In the genomic region with DNA sequence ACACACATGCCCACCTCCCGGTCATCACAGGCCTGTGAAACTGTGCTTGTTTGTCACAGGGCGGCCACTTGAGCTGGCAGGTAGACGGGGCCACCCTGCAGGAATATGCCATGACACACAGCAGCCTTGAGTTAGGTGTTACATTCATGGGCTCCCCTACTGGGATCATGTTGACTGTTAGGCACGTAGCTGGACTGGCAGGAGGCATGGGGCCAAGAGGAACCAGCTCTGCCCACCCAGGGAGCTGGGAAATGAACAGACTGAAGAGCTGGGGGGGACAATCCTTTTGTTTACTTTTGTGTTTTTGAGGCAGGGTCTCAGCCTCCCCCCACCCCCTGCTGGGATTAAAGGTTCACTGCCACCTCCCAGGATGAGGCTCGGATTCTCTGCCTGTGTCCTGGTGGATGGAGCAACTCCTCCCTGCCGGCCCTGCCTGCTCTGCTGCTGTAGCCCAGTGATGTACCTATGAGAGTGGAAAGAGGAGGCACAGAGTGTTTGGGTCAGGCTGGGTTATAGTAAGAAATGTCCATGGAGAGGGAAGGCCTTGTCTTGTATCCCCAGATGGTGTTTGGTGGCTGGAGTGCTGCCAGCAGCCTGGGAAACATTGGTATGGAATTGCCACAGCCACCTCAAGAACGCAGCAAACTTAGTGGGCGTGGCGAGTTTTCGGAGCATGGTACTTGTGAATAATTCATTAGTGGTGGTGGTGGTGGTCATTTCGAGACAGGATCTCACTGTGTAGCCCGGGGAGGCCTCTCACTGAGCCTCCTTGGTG, we compare ENCODE assay signal across 11 mouse cellular contexts. TPM values are rescaled to one million over a fixed set of nuclear protein-coding genes. Genes with fewer than 3 reads are reported as not detected.
A peak's percentile ranks its signal among the peaks of the same experiment; 100 is the strongest.
DNase-seq lines count a peak whose midpoint lies in the region; ATAC-seq and TF ChIP-seq lines count a peak whose summit lies in the region.
"Had no signal": no experiment of that assay in that cellular context is flagged by ENCODE, and none has a peak within 500 bp of the region (broad histone marks: within the 10 kb centered on the region; RNA-seq: fewer than 3 reads in every experiment).

No protein-coding gene starts in this region.

- peak overlapping the region; percentile 95 for H3K4me2 ChIP-seq in heart, embryonic 16.5 days (ENCODE audit: low read depth, low read length)
- H3K4me2 ChIP-seq in embryonic facial prominence, embryonic 15.5 days (replicated peaks), result peak overlapping the region; percentile 95
- peak overlapping the region; percentile 100 for H3K4me2 ChIP-seq in liver, embryonic 12.5 days

- TF ChIP-seq POLR2A in MEL (IDR thresholded peaks at IDR 0.05; ENCODE audit: control insufficient read depth in 1 of 2, insufficient read depth in 1 of 2, low read depth in 1 of 2, low read length in 2 of 2, poor library complexity in 1 of 2), result no peak

- DNase-seq in heart, postnatal 25 days (ENCODE audit: low spot score), result no peak
- DNase-seq in MEL (ENCODE audit: low read depth, low spot score), result no peak
- DNase-seq in adrenal gland, adult 2 months, result no peak
- no peak for DNase-seq in gastrocnemius, postnatal 36 days

- H3K4me3 ChIP-seq in heart, embryonic 16.5 days (ENCODE audit: low read length), result 0 out of 2 replicates have a peak overlapping the region, but pooled peaks have one; percentile 0
- peak overlapping the region; percentile 14 to 19; a peak in 3 of 4 replicates for H3K4me3 ChIP-seq in MEL (ENCODE audit: control insufficient read depth in 1 of 2, insufficient read depth in 1 of 2, low read depth in 2 of 2, low read length in 2 of 2)
- H3K4me3 ChIP-seq in embryonic facial prominence, embryonic 15.5 days (replicated peaks), result peak overlapping the region; percentile 76
- peak overlapping the region; percentile 71; the same call in 1 of the 2 replicates for H3K4me3 ChIP-seq in liver, embryonic 12.5 days

- no peaks in the 10 kb centered on the region for H3K9me3 ChIP-seq in heart, embryonic 16.5 days (replicated peaks; ENCODE audit: control insufficient read depth, low read length)
- no peaks in the 10 kb centered on the region for H3K9me3 ChIP-seq in MEL (replicated peaks; ENCODE audit: insufficient read depth, low read length)
- H3K9me3 ChIP-seq in embryonic facial prominence, embryonic 15.5 days (replicated peaks), result no peaks in the 10 kb centered on the region
- H3K9me3 ChIP-seq in liver, embryonic 12.5 days (replicated peaks), result no peaks in the 10 kb centered on the region

- TF ChIP-seq CTCF in MEL (IDR thresholded peaks at IDR 0.05 in 2 of 3, conservative IDR thresholded peaks at IDR 0.05 in 1 of 3; ENCODE audit: control insufficient read depth in 1 of 3, insufficient read depth in 1 of 3, low read depth in 2 of 3, low read length in 3 of 3, poor library complexity in 1 of 3, severe bottlenecking in 1 of 3), result no peak

- no peak for ATAC-seq in heart, embryonic 16.5 days (replicated peaks; ENCODE audit: extremely low read depth, insufficient read depth, low FRiP score)
- no peak for ATAC-seq in embryonic facial prominence, embryonic 15.5 days (ENCODE audit: insufficient number of reproducible peaks, low FRiP score, low TSS enrichment, low read depth)
- ATAC-seq in liver, embryonic 12.5 days, result no peak
- ATAC-seq in inflammation-experienced regulatory T-cells, adult 6 months, result no peak
- ATAC-seq: Patski had no signal

- H3K27me3 ChIP-seq in heart, embryonic 16.5 days (ENCODE audit: control insufficient read depth, insufficient read depth, low read length), result no peaks in the 10 kb centered on the region
- H3K27me3 ChIP-seq in MEL (ENCODE audit: control insufficient read depth in 1 of 2, insufficient read depth in 2 of 2, low read length in 2 of 2), result no peaks in the 10 kb centered on the region
- H3K27me3 ChIP-seq in embryonic facial prominence, embryonic 15.5 days, result no peaks in the 10 kb centered on the region
- no peaks in the 10 kb centered on the region for H3K27me3 ChIP-seq in liver, embryonic 12.5 days (replicated peaks)
- H3K27me3 ChIP-seq: Patski had no signal

- peaks cover 17% of the 10 kb centered on the region for H3K4me1 ChIP-seq in heart, embryonic 16.5 days (ENCODE audit: control insufficient read depth, insufficient read depth, low read length)
- H3K4me1 ChIP-seq in MEL (ENCODE audit: control insufficient read depth in 1 of 2, insufficient read depth in 2 of 2, low read length in 2 of 2), result peaks cover 4 to 36% of the 10 kb centered on the region in 2 experiments
- H3K4me1 ChIP-seq in embryonic facial prominence, embryonic 15.5 days, result peaks cover 33% of the 10 kb centered on the region
- H3K4me1 ChIP-seq in liver, embryonic 12.5 days, result peaks cover 73% of the 10 kb centered on the region

- H3K9ac ChIP-seq in heart, embryonic 16.5 days (ENCODE audit: low read length), result no peak overlapping the region
- peak overlapping the region; percentile 22; the same call in 1 of the 2 replicates for H3K9ac ChIP-seq in MEL (ENCODE audit: control insufficient read depth, low read depth, low read length, poor library complexity, severe bottlenecking)
- H3K9ac ChIP-seq in embryonic facial prominence, embryonic 15.5 days, result 0 out of 2 replicates have a peak overlapping the region, but pooled peaks have one; percentile 9
- peak overlapping the region; percentile 44; the same call in 1 of the 2 replicates for H3K9ac ChIP-seq in liver, embryonic 12.5 days

- TF ChIP-seq EP300 in MEL (IDR thresholded peaks at IDR 0.05; ENCODE audit: low read depth in 1 of 2, low read length in 2 of 2), result no peak

- H3K27ac ChIP-seq in heart, embryonic 16.5 days (ENCODE audit: low read length), result no peak overlapping the region
- H3K27ac ChIP-seq in MEL (ENCODE audit: control insufficient read depth, low read depth, low read length), result no peak overlapping the region
- H3K27ac ChIP-seq in embryonic facial prominence, embryonic 15.5 days (replicated peaks), result peak overlapping the region; percentile 74
- H3K27ac ChIP-seq in liver, embryonic 12.5 days, result peak overlapping the region; percentile 45; the same call in 1 of the 2 replicates

- WGBS in heart, embryonic 16.5 days, result 73% methylated on average over 12 of the region's 12 CpGs
- WGBS in embryonic facial prominence, embryonic 15.5 days, result 45% methylated on average over 12 of the region's 12 CpGs
- 80% methylated on average over 12 of the region's 12 CpGs for WGBS in liver, embryonic 12.5 days (ENCODE audit: insufficient replicate concordance)

- H3K36me3 ChIP-seq in heart, embryonic 16.5 days (ENCODE audit: control insufficient read depth, insufficient read depth), result peaks cover 4% of the 10 kb centered on the region; the same call in 1 of the 2 replicates
- peaks cover 0 to 15% of the 10 kb centered on the region in 2 experiments; a peak in 2 of 4 replicates for H3K36me3 ChIP-seq in MEL (ENCODE audit: control insufficient read depth in 1 of 2, insufficient read depth in 2 of 2, low read length in 2 of 2)
- H3K36me3 ChIP-seq in embryonic facial prominence, embryonic 15.5 days, result peaks cover 20% of the 10 kb centered on the region
- peaks cover 49% of the 10 kb centered on the region for H3K36me3 ChIP-seq in liver, embryonic 12.5 days

- no peak for TF ChIP-seq RAD21 in MEL (IDR thresholded peaks at IDR 0.05; ENCODE audit: low read depth, low read length)

- intact Hi-C loops in heart, postnatal 25 days (cut with DNase I), result loop anchor here (1.0 kb wide), 1 partner anchor 47 kb away; no protein-coding TSS in a partner anchor
- intact Hi-C loops in gastrocnemius, postnatal 36 days (cut with DNase I), result no loop called here

- peaks cover 21% of the 10 kb centered on the region for H3K79me2 ChIP-seq in MEL (ENCODE audit: control insufficient read depth, insufficient read depth, low read length, poor library complexity)

RNA-seq across cellular contexts. Expression of gene Pdxp, which starts 2.5 kb away (rescaled TPM):
- 16.9 and 18.3 TPM in 2 replicates for polyA plus RNA-seq in heart, embryonic 16.5 days (2015; fragmentation: Nextera tagmentation; extraction: Ambion mirVana)
- 1 to 10 TPM in 1 of 2 experiments, under 1 TPM in 1; 0.75 to 1.4 TPM for total RNA-seq in heart, postnatal 25 days (2021)
- total RNA-seq in MEL (2012; rRNA removed), result 16.7 and 21.5 TPM in 2 replicates
- 10 to 100 TPM in 1 of 2 experiments, not detected in 1; 25.4 TPM for polyA plus RNA-seq in MEL (2012; ENCODE audit: insufficient read depth in 1 of 2, insufficient read length in 2 of 2, low read depth in 1 of 2, low replicate concordance in 2 of 2, missing spikeins in 1 of 2)
- polyA plus RNA-seq in embryonic facial prominence, embryonic 15.5 days (2015; fragmentation: Nextera tagmentation; extraction: Ambion mirVana), result 17.3 and 19.9 TPM in 2 replicates
- polyA plus RNA-seq in liver, embryonic 12.5 days (2016; fragmentation: Nextera tagmentation; extraction: Ambion mirVana), result 17.1 and 17.4 TPM in 2 replicates
- total RNA-seq in adrenal gland, adult 2 months (2021), result 1 to 10 TPM; 2.4 to 5.7 TPM
- polyA plus RNA-seq in adrenal gland, adult 2 months (2012; rRNA removed), result 18.8 and 30.1 TPM in 2 replicates
- 1 to 10 TPM in 2 of 3 experiments, under 1 TPM in 1; 0.94 to 3.8 (median 3.3) TPM for polyA plus RNA-seq in inflammation-experienced regulatory T-cells, adult 6 months (2017; shearing (Covaris generic))
- 1 to 10 TPM; 1.9 to 2.0 TPM for total RNA-seq in gastrocnemius, postnatal 36 days (2021)

RNA-seq across cellular contexts. Expression of gene Lgals1, which starts 10.3 kb away (rescaled TPM):
- polyA plus RNA-seq in heart, embryonic 16.5 days (2015; fragmentation: Nextera tagmentation; extraction: Ambion mirVana), result 718 and 722 TPM in 2 replicates
- total RNA-seq in heart, postnatal 25 days (2021), result 100 to 1,000 TPM; 188 to 192 TPM
- total RNA-seq in MEL (2012; rRNA removed), result 974 and 1,054 TPM in 2 replicates
- polyA plus RNA-seq in MEL (2012; ENCODE audit: insufficient read depth in 1 of 2, insufficient read length in 2 of 2, low read depth in 1 of 2, low replicate concordance in 2 of 2, missing spikeins in 1 of 2), result 1,000 to 10,000 TPM in 1 of 2 experiments, 100 to 1,000 TPM in 1; 646 to 1,010 TPM
- polyA plus RNA-seq in embryonic facial prominence, embryonic 15.5 days (2015; fragmentation: Nextera tagmentation; extraction: Ambion mirVana), result 2,635 and 2,725 TPM in 2 replicates
- 644 and 660 TPM in 2 replicates for polyA plus RNA-seq in liver, embryonic 12.5 days (2016; fragmentation: Nextera tagmentation; extraction: Ambion mirVana)
- 100 to 1,000 TPM; 386 to 613 TPM for total RNA-seq in adrenal gland, adult 2 months (2021)
- polyA plus RNA-seq in adrenal gland, adult 2 months (2012; rRNA removed), result 341 and 382 TPM in 2 replicates
- 1,000 to 10,000 TPM in 1 of 3 experiments, 100 to 1,000 TPM in 2; 309 to 2,729 (median 443) TPM for polyA plus RNA-seq in inflammation-experienced regulatory T-cells, adult 6 months (2017; shearing (Covaris generic))
- total RNA-seq in gastrocnemius, postnatal 36 days (2021), result 100 to 1,000 TPM; 188 to 289 TPM

RNA-seq across cellular contexts. Expression of gene Sh3bp1, which starts 16.7 kb away (rescaled TPM):
- polyA plus RNA-seq in heart, embryonic 16.5 days (2015; fragmentation: Nextera tagmentation; extraction: Ambion mirVana), result 19.8 and 20.0 TPM in 2 replicates
- 1 to 10 TPM; 4.1 to 4.8 TPM for total RNA-seq in heart, postnatal 25 days (2021)
- 17.1 and 21.0 TPM in 2 replicates for total RNA-seq in MEL (2012; rRNA removed)
- polyA plus RNA-seq in MEL (2012; ENCODE audit: insufficient read depth in 1 of 2, insufficient read length in 2 of 2, low read depth in 1 of 2, low replicate concordance in 2 of 2, missing spikeins in 1 of 2), result 10 to 100 TPM in 1 of 2 experiments, not detected in 1; 80.2 TPM
- polyA plus RNA-seq in embryonic facial prominence, embryonic 15.5 days (2015; fragmentation: Nextera tagmentation; extraction: Ambion mirVana), result 56.7 and 68.1 TPM in 2 replicates
- polyA plus RNA-seq in liver, embryonic 12.5 days (2016; fragmentation: Nextera tagmentation; extraction: Ambion mirVana), result 34.3 and 39.3 TPM in 2 replicates
- 10 to 100 TPM in 1 of 2 experiments, 1 to 10 TPM in 1; 4.6 to 11.0 TPM for total RNA-seq in adrenal gland, adult 2 months (2021)
- 54.1 and 60.0 TPM in 2 replicates for polyA plus RNA-seq in adrenal gland, adult 2 months (2012; rRNA removed)
- polyA plus RNA-seq in inflammation-experienced regulatory T-cells, adult 6 months (2017; shearing (Covaris generic)), result 10 to 100 TPM; 49.5 to 72.6 (median 52.6) TPM
- total RNA-seq in gastrocnemius, postnatal 36 days (2021), result 1 to 10 TPM; 2.0 to 2.1 TPM

RNA-seq across cellular contexts. Expression of gene Gm49510, which starts 16.8 kb away (rescaled TPM):
- polyA plus RNA-seq in heart, embryonic 16.5 days (2015; fragmentation: Nextera tagmentation; extraction: Ambion mirVana), result 0.20 and 0.41 TPM in 2 replicates
- total RNA-seq in heart, postnatal 25 days (2021), result under 1 TPM in 1 of 2 experiments, not detected in 1; 0.18 TPM
- total RNA-seq in MEL (2012; rRNA removed), result 0.27 TPM in 1 of 2 replicates, not detected in the other
- polyA plus RNA-seq in MEL (2012; ENCODE audit: insufficient read depth in 1 of 2, insufficient read length in 2 of 2, low read depth in 1 of 2, low replicate concordance in 2 of 2, missing spikeins in 1 of 2), result under 1 TPM in 1 of 2 experiments, not detected in 1; 0.17 TPM
- 0.71 and 0.85 TPM in 2 replicates for polyA plus RNA-seq in embryonic facial prominence, embryonic 15.5 days (2015; fragmentation: Nextera tagmentation; extraction: Ambion mirVana)
- 0.17 and 0.43 TPM in 2 replicates for polyA plus RNA-seq in liver, embryonic 12.5 days (2016; fragmentation: Nextera tagmentation; extraction: Ambion mirVana)
- total RNA-seq in adrenal gland, adult 2 months (2021), result not detected
- not detected in 2 replicates for polyA plus RNA-seq in adrenal gland, adult 2 months (2012; rRNA removed)
- polyA plus RNA-seq in inflammation-experienced regulatory T-cells, adult 6 months (2017; shearing (Covaris generic)), result not detected
- not detected for total RNA-seq in gastrocnemius, postnatal 36 days (2021)
- total RNA-seq: hematopoietic stem cell, adult 5-6 weeks had no signal
- polyA plus RNA-seq: small intestine, adult 2 months had no signal

RNA-seq across cellular contexts. Expression of gene Nol12, which starts 18.5 kb away (rescaled TPM):
- polyA plus RNA-seq in heart, embryonic 16.5 days (2015; fragmentation: Nextera tagmentation; extraction: Ambion mirVana), result 28.3 and 33.7 TPM in 2 replicates
- 10 to 100 TPM; 15.6 to 16.9 TPM for total RNA-seq in heart, postnatal 25 days (2021)
- 39.0 and 40.8 TPM in 2 replicates for total RNA-seq in MEL (2012; rRNA removed)
- 100 to 1,000 TPM in 1 of 2 experiments, not detected in 1; 127 TPM for polyA plus RNA-seq in MEL (2012; ENCODE audit: insufficient read depth in 1 of 2, insufficient read length in 2 of 2, low read depth in 1 of 2, low replicate concordance in 2 of 2, missing spikeins in 1 of 2)
- polyA plus RNA-seq in embryonic facial prominence, embryonic 15.5 days (2015; fragmentation: Nextera tagmentation; extraction: Ambion mirVana), result 52.7 and 53.7 TPM in 2 replicates
- polyA plus RNA-seq in liver, embryonic 12.5 days (2016; fragmentation: Nextera tagmentation; extraction: Ambion mirVana), result 47.9 and 51.6 TPM in 2 replicates
- 10 to 100 TPM; 42.0 to 57.2 TPM for total RNA-seq in adrenal gland, adult 2 months (2021)
- 21.3 and 22.5 TPM in 2 replicates for polyA plus RNA-seq in adrenal gland, adult 2 months (2012; rRNA removed)
- 10 to 100 TPM; 38.8 to 53.8 (median 51.1) TPM for polyA plus RNA-seq in inflammation-experienced regulatory T-cells, adult 6 months (2017; shearing (Covaris generic))
- total RNA-seq in gastrocnemius, postnatal 36 days (2021), result 10 to 100 TPM; 22.1 to 22.6 TPM

Comparison
In these comparisons a context has a peak if more than half of its experiments do, and no peak if none do; other contexts are left out.
1. H3K27ac ChIP-seq: peak in embryonic facial prominence, embryonic 15.5 days (single experiment) and liver, embryonic 12.5 days (single experiment); none in heart, embryonic 16.5 days (single experiment) and MEL (single experiment).
2. H3K4me3 ChIP-seq: peak in every context shown above with its lines; median percentile 76 in embryonic facial prominence, embryonic 15.5 days; 71 in liver, embryonic 12.5 days; 16 in MEL; 0 in heart, embryonic 16.5 days.
3. Peak in every context shown above with its lines, with median percentiles within 50 percentile points of each other: H3K4me2 ChIP-seq.